Mouse (Mus musculus): ENCODE measurements around the gene Usp21. TPM values are rescaled to one million over a fixed set of nuclear protein-coding genes. Genes with fewer than 3 reads are reported as not detected.

Gene Usp21
- total RNA-seq, 2 experiments from 2014 or later = 37.1 to 44.3 TPM

- no peak for DNase-seq
Measured at GRCm38 (mm10) chr1:171265971-171266744, 21.6 kb downstream of the Usp21 start.

GRCm38 (mm10) chr1:171263666-171264461 is 23.9 kb downstream of the Usp21 start:
- DNase-seq = no peak

- DNase-seq = peak in 1 of 2 experiments; percentile 42
Measured at GRCm38 (mm10) chr1:171263185-171263611, 24.6 kb downstream of the Usp21 start.

- DNase-seq = peak; percentile 67 to 75
Measured at GRCm38 (mm10) chr1:171262594-171263130, 25.1 kb downstream of the Usp21 start.

- DNase-seq = peak in 1 of 2 experiments; percentile 41
Measured at GRCm38 (mm10) chr1:171260316-171260715, 27.5 kb downstream of the Usp21 start.

- no peak for DNase-seq
Measured at GRCm38 (mm10) chr1:171258921-171259320, 28.9 kb downstream of the Usp21 start.

- no peak for DNase-seq
Measured at GRCm38 (mm10) chr1:171257781-171258180, 30.0 kb downstream of the Usp21 start.

- peak; percentile 71 to 76 for DNase-seq
Measured at GRCm38 (mm10) chr1:171256937-171257548, 30.7 kb downstream of the Usp21 start.

- peak; percentile 79 to 81 for DNase-seq
Measured at GRCm38 (mm10) chr1:171256095-171256818, 31.5 kb downstream of the Usp21 start.

- no peak for DNase-seq
Measured at GRCm38 (mm10) chr1:171252415-171252814, 35.4 kb downstream of the Usp21 start.

GRCm38 (mm10) chr1:171251594-171252324 is 36.0 kb downstream of the Usp21 start:
- DNase-seq = no peak

- no peak for DNase-seq
Measured at GRCm38 (mm10) chr1:171250680-171251593, 36.9 kb downstream of the Usp21 start, which contains the start of gene Ndufs2. Gene Ndufs2 (minus strand): TSS chr1:171251388.

GRCm38 (mm10) chr1:171249913-171250600 is 37.7 kb downstream of the Usp21 start, which contains the start of gene Adamts4:
Gene Adamts4 (plus strand): TSS chr1:171250421.
- DNase-seq = peak in 1 of 2 experiments; percentile 27

- no peak for DNase-seq
Measured at GRCm38 (mm10) chr1:171248386-171249226, 39.2 kb downstream of the Usp21 start.

- DNase-seq = no peak
Measured at GRCm38 (mm10) chr1:171247916-171248315, 39.9 kb downstream of the Usp21 start.

- peak in 1 of 2 experiments; percentile 34 for DNase-seq
Measured at GRCm38 (mm10) chr1:171247453-171247841, 40.3 kb downstream of the Usp21 start.

- DNase-seq = peak; percentile 97 to 99
Measured at GRCm38 (mm10) chr1:171246709-171247452, 40.9 kb downstream of the Usp21 start.

All from adrenal gland, postnatal 36 days (tissue).